Mouse (Mus musculus) CH12.LX (cell line): ENCODE results near the gene Pde4b. TPM values are rescaled to one million over a fixed set of nuclear protein-coding genes. Genes with fewer than 3 reads are reported as not detected.

Experiments used
- DNase-seq: peaks from one replicate; pipeline ENCODE4 v3.0.0-alpha.2; 2013; ENCODE audit errors: extremely low read depth
- H3K27ac ChIP-seq: 2 replicates; pipeline ENCODE4 v1.5.1; 2012; ENCODE audit warnings: low read depth, mild to moderate bottlenecking, control low read depth, moderate library complexity; ENCODE audit not compliant: insufficient read depth
- H3K27me3 ChIP-seq: replicated peaks from 2 replicates; pipeline ENCODE3; 2012; ENCODE audit warnings: inconsistent platforms
- H3K36me3 ChIP-seq, 2 experiments: replicated peaks in 1 of 2; 2 replicates each; pipeline versions ENCODE3 to v1.6.1; 2012; ENCODE audit warnings: inconsistent platforms in 1 of 2, low read length in 1 of 2, mild to moderate bottlenecking in 1 of 2, mixed read lengths in 1 of 2, moderate library complexity in 1 of 2; ENCODE audit not compliant: control insufficient read depth in 1 of 2, insufficient read depth in 1 of 2
- H3K4me1 ChIP-seq, 2 experiments: 2 replicates each; pipeline ENCODE4 v1.6.1; 2012; ENCODE audit warnings: inconsistent platforms in 1 of 2, moderate library complexity in 1 of 2; ENCODE audit not compliant: insufficient read depth in 2 of 2, control insufficient read depth in 1 of 2
- H3K4me2 ChIP-seq: 2 replicates; pipeline ENCODE4 v1.6.1; 2012; ENCODE audit warnings: low read depth, mild to moderate bottlenecking, control low read depth; ENCODE audit not compliant: poor library complexity, insufficient read depth, severe bottlenecking
- H3K4me3 ChIP-seq, 3 experiments: fragments of 150-350 bp in 1 of 3; sonication (generic) in 1 of 3; replicated peaks in 1 of 3; 2 replicates each; pipeline versions ENCODE3 to v1.5.1; 2011 to 2012; ENCODE audit warnings: low read depth in 2 of 3, low read length in 2 of 3, mild to moderate bottlenecking in 2 of 3, moderate library complexity in 2 of 3, control low read depth in 1 of 3, improper control_type of control experiment in 1 of 3, inconsistent platforms in 1 of 3, mixed read lengths in 1 of 3; ENCODE audit not compliant: poor library complexity in 1 of 3
- H3K79me2 ChIP-seq: replicated peaks from 2 replicates; pipeline ENCODE4 v1.6.1; 2012; ENCODE audit warnings: mild to moderate bottlenecking, moderate library complexity; ENCODE audit not compliant: control insufficient read depth, poor library complexity, insufficient read depth, severe bottlenecking; ENCODE audit errors: extremely low read depth
- H3K9ac ChIP-seq: 2 replicates; pipeline ENCODE4 v1.6.1; 2012; ENCODE audit warnings: low read depth, mild to moderate bottlenecking, control low read depth, moderate library complexity; ENCODE audit not compliant: insufficient read depth
- H3K9me3 ChIP-seq: replicated peaks from 2 replicates; pipeline ENCODE3; 2012; ENCODE audit warnings: low read length, inconsistent platforms, mixed read lengths
- BHLHE40 ChIP-seq: IDR thresholded peaks from 2 replicates; pipeline ENCODE4 v1.6.1; 2011; ENCODE audit warnings: mild to moderate bottlenecking, low read depth, low read length, improper control_type of control experiment
- CHD2 ChIP-seq: IDR thresholded peaks from 2 replicates; pipeline ENCODE4 v1.6.1; 2011; ENCODE audit warnings: low read length, improper control_type of control experiment
- CTCF ChIP-seq, 2 experiments: IDR thresholded peaks in 1 of 2; conservative IDR thresholded peaks in 1 of 2; 2 replicates each; pipeline ENCODE4 v1.5.1; 2011 to 2012; ENCODE audit warnings: low read depth in 2 of 2, low read length in 2 of 2, improper control_type of control experiment in 1 of 2, inconsistent platforms in 1 of 2, mild to moderate bottlenecking in 1 of 2, moderate library complexity in 1 of 2
- ELF1 ChIP-seq: IDR thresholded peaks from 2 replicates; pipeline ENCODE4 v1.6.1; 2014; ENCODE audit warnings: low read depth, mild to moderate bottlenecking, inconsistent platforms, low read length, improper control_type of control experiment
- ETS1 ChIP-seq: conservative IDR thresholded peaks from 2 replicates; pipeline ENCODE4 v1.6.1; 2012; ENCODE audit warnings: low read depth, mild to moderate bottlenecking, inconsistent platforms, low read length, improper control_type of control experiment, moderate library complexity
- GABPA ChIP-seq: IDR thresholded peaks from 2 replicates; pipeline ENCODE4 v1.6.1; 2012; ENCODE audit warnings: low read depth, low read length, improper control_type of control experiment, inconsistent platforms; ENCODE audit not compliant: insufficient replicate concordance
- HCFC1 ChIP-seq: IDR thresholded peaks from 2 replicates; pipeline ENCODE4 v1.6.1; 2012; ENCODE audit warnings: low read depth, mild to moderate bottlenecking, inconsistent platforms, low read length, improper control_type of control experiment
- KAT2A ChIP-seq: IDR thresholded peaks from 2 replicates; pipeline ENCODE4 v1.6.1; 2012; ENCODE audit warnings: low read length, improper control_type of control experiment, inconsistent platforms; ENCODE audit not compliant: insufficient replicate concordance
- MAFK ChIP-seq: IDR thresholded peaks from 2 replicates; pipeline ENCODE4 v1.6.1; 2011; ENCODE audit warnings: low read length, improper control_type of control experiment; ENCODE audit not compliant: insufficient replicate concordance
- MAX ChIP-seq: IDR thresholded peaks from 2 replicates; pipeline ENCODE4 v1.6.1; 2011; ENCODE audit warnings: low read length, improper control_type of control experiment
- MAZ ChIP-seq: IDR thresholded peaks from 2 replicates; pipeline ENCODE4 v1.6.1; 2012; ENCODE audit warnings: low read depth, mild to moderate bottlenecking, inconsistent platforms, low read length, improper control_type of control experiment, moderate library complexity
- MEF2A ChIP-seq: IDR thresholded peaks from 2 replicates; pipeline ENCODE4 v1.6.1; 2014; ENCODE audit warnings: low read depth, mild to moderate bottlenecking, inconsistent platforms, low read length, improper control_type of control experiment, borderline replicate concordance
- MXI1 ChIP-seq: IDR thresholded peaks from 2 replicates; pipeline ENCODE4 v1.6.1; 2011; ENCODE audit warnings: mild to moderate bottlenecking, low read depth, low read length, improper control_type of control experiment
- MYC ChIP-seq: IDR thresholded peaks from 2 replicates; pipeline ENCODE4 v1.6.1; 2011; ENCODE audit warnings: low read depth, mild to moderate bottlenecking, improper control_type of control experiment, low read length
- NELFE ChIP-seq: IDR thresholded peaks from 2 replicates; pipeline ENCODE4 v1.6.1; 2011; ENCODE audit warnings: low read depth, low read length, improper control_type of control experiment
- NRF1 ChIP-seq: IDR thresholded peaks from 2 replicates; pipeline ENCODE4 v1.6.1; 2014; ENCODE audit warnings: low read depth, mild to moderate bottlenecking, inconsistent platforms, low read length, improper control_type of control experiment, moderate library complexity
- PAX5 ChIP-seq: IDR thresholded peaks from 2 replicates; pipeline ENCODE4 v1.6.1; 2012; ENCODE audit warnings: low read length, inconsistent platforms, mixed read lengths
- POLR2AphosphoS2 ChIP-seq: IDR thresholded peaks from 2 replicates; pipeline ENCODE4 v1.6.1; 2011; ENCODE audit warnings: low read depth, low read length, improper control_type of control experiment
- RCOR1 ChIP-seq: conservative IDR thresholded peaks from 2 replicates; pipeline ENCODE4 v1.6.1; 2012; ENCODE audit warnings: low read depth, mild to moderate bottlenecking, inconsistent platforms, low read length, improper control_type of control experiment
- SIN3A ChIP-seq: IDR thresholded peaks from 2 replicates; pipeline ENCODE4 v1.6.1; 2012; ENCODE audit warnings: low read length, improper control_type of control experiment, inconsistent platforms
- SMC3 ChIP-seq: IDR thresholded peaks from 2 replicates; pipeline ENCODE4 v1.6.1; 2011; ENCODE audit warnings: low read depth, low read length, improper control_type of control experiment
- TBP ChIP-seq: conservative IDR thresholded peaks from 2 replicates; pipeline ENCODE4 v1.6.1; 2011; ENCODE audit warnings: low read depth, low read length, improper control_type of control experiment
- TCF12 ChIP-seq: IDR thresholded peaks from 2 replicates; pipeline ENCODE4 v1.6.1; 2014; ENCODE audit warnings: low read depth, mild to moderate bottlenecking, inconsistent platforms, low read length, improper control_type of control experiment
- UBTF ChIP-seq: IDR thresholded peaks from 2 replicates; pipeline ENCODE4 v1.6.1; 2012; ENCODE audit warnings: low read depth, mild to moderate bottlenecking, inconsistent platforms, low read length, improper control_type of control experiment, moderate library complexity
- USF1 ChIP-seq: IDR thresholded peaks from 2 replicates; pipeline ENCODE4 v1.6.1; 2014; ENCODE audit warnings: low read depth, mild to moderate bottlenecking, inconsistent platforms, low read length, improper control_type of control experiment
- USF2 ChIP-seq: conservative IDR thresholded peaks from 2 replicates; pipeline ENCODE4 v1.6.1; 2011; ENCODE audit warnings: low read depth, low read length, improper control_type of control experiment
- ZKSCAN1 ChIP-seq: IDR thresholded peaks from 2 replicates; pipeline ENCODE4 v1.6.1; 2012; ENCODE audit warnings: low read depth, inconsistent platforms, low read length, improper control_type of control experiment, borderline replicate concordance
- ZMIZ1 ChIP-seq: IDR thresholded peaks from 2 replicates; pipeline ENCODE4 v1.6.1; 2012; ENCODE audit warnings: low read depth, mild to moderate bottlenecking, inconsistent platforms, low read length, improper control_type of control experiment
- ZNF384 ChIP-seq: IDR thresholded peaks from 2 replicates; pipeline ENCODE4 v1.6.1; 2012; ENCODE audit warnings: low read depth, low read length, improper control_type of control experiment, inconsistent platforms
- dilution Hi-C: fragments of 300-500 bp; cut with MboI; formaldehyde crosslinking; loops from 2 replicates; pipeline ENCODE4 v1.14.3; 2020; ENCODE audit warnings: low sequenced_read_pairs; ENCODE audit not compliant: extremely low pct_unique_long_range_greater_than_20kb, extremely low pct_ligation_motif_present
- in situ Hi-C: fragments of 300-500 bp; cut with MboI; formaldehyde crosslinking; loops from 3 replicates; pipeline ENCODE4 v1.14.3; 2019; ENCODE audit warnings: low sequenced_read_pairs, low pct_ligation_motif_present, low pct_unique_long_range_greater_than_20kb, mixed read lengths
- polyA plus RNA-seq: library from polyadenylated mRNA; unstranded; fragments of >175 nt; gene quantifications from 2 replicates; pipeline ENCODE4 v1.2.1, GENCODE M21; 2012; ENCODE audit warnings: low read depth; ENCODE audit not compliant: insufficient read length
- total RNA-seq, 2 experiments: library from RNA; depleted of rRNA; stranded (reverse); fragments of 300-350 nt in 1 of 2; fragments of >200 nt in 1 of 2; gene quantifications; 2 replicates each; pipeline ENCODE4 v1.2.3; 2012 to 2014

Gene Pde4b
- total and polyA plus RNA-seq, 3 experiments = 9.6 to 24.2 (median 21.8) TPM

DNA sequence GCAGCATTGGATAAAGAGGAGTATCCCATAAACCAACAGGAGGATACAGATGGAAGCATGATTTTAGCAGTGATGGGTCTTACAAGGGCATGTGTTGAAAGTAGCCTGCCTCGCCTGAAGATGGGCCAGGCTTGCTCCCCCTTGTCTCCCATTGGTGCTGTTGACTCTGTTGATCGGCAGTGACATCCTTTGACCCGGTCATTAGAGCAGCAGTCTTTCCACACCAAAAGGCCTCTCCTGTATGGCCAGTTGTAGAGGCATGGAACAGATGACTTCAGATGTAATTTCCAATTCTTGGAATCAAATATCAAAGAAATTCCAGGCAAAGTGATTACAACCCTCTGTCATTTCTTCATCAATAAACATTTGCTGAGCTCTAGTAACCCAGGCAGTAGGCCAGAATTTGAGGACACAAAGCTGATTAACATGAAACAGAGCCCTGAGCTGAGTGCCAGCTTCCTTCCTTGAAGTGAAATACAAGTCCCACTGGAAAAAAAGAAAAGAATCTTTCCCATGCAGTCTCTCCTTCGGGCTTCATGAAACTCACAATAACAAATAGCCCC lies 550.1 kb downstream of the Pde4b start:
- Histone ChIP-seq H3K36me3 (no peaks in the 10 kb centered on the region), H3K9me3 (no peaks in the 10 kb centered on the region), H3K4me1 (peaks cover 0 to 2% of the 10 kb centered on the region in 2 experiments; a peak in 1 of 4 replicates), H3K79me2 (no peaks in the 10 kb centered on the region), H3K9ac (no peak overlapping the region), H3K4me3 (no peak overlapping the region), H3K27ac (no peak overlapping the region), H3K4me2 (no peak overlapping the region), H3K27me3 (no peaks in the 10 kb centered on the region)
- dilution Hi-C loops (no loop called here), in situ Hi-C loops (no loop called here)
- no peak for DNase-seq
- TF ChIP-seq BHLHE40 (no peak), ZKSCAN1 (no peak), USF1 (no peak), SIN3A (no peak), TBP (no peak), TCF12 (no peak), MXI1 (no peak), ZMIZ1 (no peak), KAT2A (no peak), HCFC1 (no peak), POLR2AphosphoS2 (no peak), PAX5 (no peak), MYC (no peak), CHD2 (no peak), UBTF (no peak), USF2 (no peak), CTCF (conservative IDR thresholded peaks at IDR 0.05 in 1 of 2, IDR thresholded peaks at IDR 0.05 in 1 of 2; ENCODE audit: low read depth in 2 of 2, low read length in 2 of 2) (no peak)

GRCm38 (mm10) chr4:102640942-102641341 lies 553.6 kb downstream of the Pde4b start:
- Histone ChIP-seq H3K27ac (no peak overlapping the region), H3K4me1 (peaks cover 0 to 1% of the 10 kb centered on the region in 2 experiments; a peak in 2 of 4 replicates), H3K36me3 (no peaks in the 10 kb centered on the region), H3K79me2 (no peaks in the 10 kb centered on the region), H3K9ac (no peak overlapping the region), H3K9me3 (no peaks in the 10 kb centered on the region), H3K27me3 (no peaks in the 10 kb centered on the region), H3K4me3 (no peak overlapping the region), H3K4me2 (no peak overlapping the region)
- no peak for TF ChIP-seq USF2
- TF ChIP-seq KAT2A = no peak
- TF ChIP-seq ZKSCAN1 = no peak
- TF ChIP-seq TCF12 = no peak
- TF ChIP-seq NRF1 = no peak
- no peak for TF ChIP-seq RCOR1
- no peak for TF ChIP-seq MYC
- no peak for TF ChIP-seq MAFK
- TF ChIP-seq MEF2A = no peak
- no peak for TF ChIP-seq PAX5
- no peak for TF ChIP-seq ETS1
- TF ChIP-seq NELFE = no peak
- no peak for TF ChIP-seq ELF1
- no peak for TF ChIP-seq GABPA
- TF ChIP-seq SMC3 = no peak
- no peak for TF ChIP-seq ZNF384
- no peak for TF ChIP-seq MAX
- no peak for TF ChIP-seq MAZ
- no peak for TF ChIP-seq ZMIZ1
- no peak for DNase-seq
- dilution Hi-C loops = no loop called here
- in situ Hi-C loops = no loop called here
